Mouse (Mus musculus) forebrain, embryonic 14.5 days (tissue): Measurements from ENCODE around the gene Plscr4. TPM values are rescaled to one million over a fixed set of nuclear protein-coding genes. Genes with fewer than 3 reads are reported as not detected.

Experiments
- ATAC-seq: fragments of 200-750 bp; cut with Nextera tagmentation; 2 replicates; pipeline ENCODE4 v1.8.0; 2017; ENCODE audit warnings: mild to moderate bottlenecking, moderate library complexity
- DNase-seq: peaks from one replicate; pipeline ENCODE4 v3.0.0-alpha.2; 2015; ENCODE audit warnings: low spot score
- H3K27ac ChIP-seq: fragments of 300-500 bp; sonication (generic); 2 replicates; pipeline ENCODE4 v1.5.1; 2014; ENCODE audit warnings: low read depth, mild to moderate bottlenecking, control low read depth, low read length, moderate library complexity
- H3K27me3 ChIP-seq: fragments of 300-500 bp; sonication (generic); replicated peaks from 2 replicates; pipeline ENCODE4 v1.6.1; 2014; ENCODE audit warnings: low read length, control low read depth, mixed read lengths; ENCODE audit not compliant: control insufficient read depth, insufficient read depth
- H3K36me3 ChIP-seq: fragments of 300-500 bp; sonication (generic); 2 replicates; pipeline ENCODE4 v1.6.1; 2014; ENCODE audit warnings: low read length, control low read depth; ENCODE audit not compliant: control insufficient read depth, insufficient read depth
- H3K4me1 ChIP-seq: fragments of 300-500 bp; sonication (generic); 2 replicates; pipeline ENCODE4 v1.6.1; 2014; ENCODE audit warnings: antibody characterized with exemption, low read length, control low read depth; ENCODE audit not compliant: control insufficient read depth, insufficient read depth
- H3K4me2 ChIP-seq: fragments of 300-500 bp; sonication (generic); 2 replicates; pipeline ENCODE4 v1.6.1; 2014; ENCODE audit warnings: mild to moderate bottlenecking, control low read depth, low read length
- H3K4me3 ChIP-seq: fragments of 300-500 bp; sonication (generic); 2 replicates; pipeline ENCODE4 v1.5.1; 2014; ENCODE audit warnings: low read depth, low read length, control low read depth
- H3K9ac ChIP-seq: fragments of 300-500 bp; sonication (generic); 2 replicates; pipeline ENCODE4 v1.6.1; 2014; ENCODE audit warnings: mild to moderate bottlenecking, low read length, control low read depth, moderate library complexity
- H3K9me3 ChIP-seq: fragments of 300-500 bp; sonication (generic); replicated peaks from 2 replicates; pipeline ENCODE4 v1.6.1; 2016; ENCODE audit warnings: low read length, control low read depth, mixed read lengths; ENCODE audit not compliant: control insufficient read depth
- WGBS: fragments of 180-500 bp; shearing (Covaris S2); extraction: QIAGEN DNeasy Blood & Tissue Kit; methylation state at CpG from one replicate; pipeline ENCODE4 v1.1.7; 2014; 5-methylcytosine and 5-hydroxymethylcytosine counted together
- polyA plus RNA-seq: library from polyadenylated mRNA; unstranded; fragments of >200 nt; fragmentation: Nextera tagmentation; extraction: Ambion mirVana; gene quantifications from 2 replicates; pipeline ENCODE4 v1.2.1, GENCODE M21; 2014

Plscr4 gene
- polyA plus RNA-seq, 1 experiment from 2014 or later: 1.1 TPM

GRCm38 (mm10) chr9:92490319-92490718, 33.1 kb downstream of the Plscr4 start:
- no peak for ATAC-seq

DNA sequence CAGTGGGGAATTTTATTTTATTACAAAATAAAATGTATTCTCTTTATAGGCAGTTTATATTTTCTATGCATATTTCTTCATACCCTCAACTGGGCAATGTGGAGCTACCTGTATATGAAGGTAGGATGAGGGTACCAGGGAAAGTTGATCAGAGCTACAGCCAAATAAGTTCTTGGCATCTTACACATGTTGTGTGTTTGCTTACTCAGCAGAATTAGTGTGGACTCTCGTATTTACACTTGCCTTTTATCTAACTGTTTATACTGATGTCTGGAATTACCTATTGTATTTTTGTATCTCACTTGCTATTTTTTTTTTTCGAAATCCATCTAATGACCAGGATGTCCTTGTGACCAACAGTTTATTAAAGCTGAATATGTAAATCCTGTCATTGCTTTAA, 34.1 kb downstream of the Plscr4 start:
- Histone ChIP-seq H3K9me3 (no peaks in the 10 kb centered on the region), H3K4me2 (no peak overlapping the region), H3K27ac (no peak overlapping the region), H3K36me3 (no peaks in the 10 kb centered on the region), H3K27me3 (no peaks in the 10 kb centered on the region), H3K4me1 (no peaks in the 10 kb centered on the region), H3K9ac (no peak overlapping the region), H3K4me3 (no peak overlapping the region)
- WGBS: 74% methylated on average over 2 of the region's 2 CpGs
- ATAC-seq (no peak), DNase-seq (no peak)

More at GRCm38 (mm10) chr9:92490319-92490718, 33.1 kb downstream of the Plscr4 start:
- no peak overlapping the region for H3K9ac ChIP-seq
- no peak overlapping the region for H3K27ac ChIP-seq
- no peak overlapping the region for H3K4me3 ChIP-seq
- peak; percentile 41 for DNase-seq
- H3K4me1 ChIP-seq: no peaks in the 10 kb centered on the region
- no peak overlapping the region for H3K4me2 ChIP-seq
- no peaks in the 10 kb centered on the region for H3K36me3 ChIP-seq
- 60% methylated on average over 3 of the region's 3 CpGs for WGBS
- no peaks in the 10 kb centered on the region for H3K9me3 ChIP-seq
- no peaks in the 10 kb centered on the region for H3K27me3 ChIP-seq

GRCm38 (mm10) chr9:92499710-92500410, 42.7 kb downstream of the Plscr4 start:
- no peaks in the 10 kb centered on the region for H3K36me3 ChIP-seq
- ATAC-seq: peak; percentile 89
- WGBS: 36% methylated on average over 12 of the region's 12 CpGs
- H3K4me3 ChIP-seq: no peak overlapping the region
- H3K9ac ChIP-seq: no peak overlapping the region
- no peaks in the 10 kb centered on the region for H3K4me1 ChIP-seq
- no peak overlapping the region for H3K4me2 ChIP-seq
- no peaks in the 10 kb centered on the region for H3K27me3 ChIP-seq
- peak; percentile 89 for DNase-seq
- no peak overlapping the region for H3K27ac ChIP-seq
- H3K9me3 ChIP-seq: no peaks in the 10 kb centered on the region

GRCm38 (mm10) chr9:92504256-92504655, 47.1 kb downstream of the Plscr4 start:
- no peaks in the 10 kb centered on the region for H3K4me1 ChIP-seq
- WGBS: 88% methylated on average over 3 of the region's 3 CpGs

DNA sequence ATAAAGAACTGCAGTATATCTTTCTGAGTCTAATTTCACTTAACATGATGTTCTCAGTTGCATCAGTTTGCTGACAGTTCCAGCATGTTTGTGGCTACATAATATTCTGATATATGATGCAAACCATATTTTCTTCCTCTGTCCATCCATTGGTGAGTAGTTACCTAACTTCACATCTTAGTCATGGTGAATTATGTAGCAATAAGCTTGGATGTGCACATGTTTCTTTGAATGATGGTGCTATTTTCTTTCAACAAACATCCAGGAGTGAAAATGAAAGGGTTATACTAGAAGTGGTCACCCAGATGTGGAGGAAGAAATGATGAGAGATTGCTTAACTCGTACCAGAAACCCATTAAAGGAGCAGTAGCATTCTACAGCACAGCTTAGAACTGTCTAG, 47.7 kb downstream of the Plscr4 start:
- Histone ChIP-seq H3K27ac (no peak overlapping the region), H3K4me2 (no peak overlapping the region), H3K4me1 (no peaks in the 10 kb centered on the region), H3K9ac (no peak overlapping the region), H3K9me3 (no peaks in the 10 kb centered on the region), H3K36me3 (no peaks in the 10 kb centered on the region), H3K27me3 (no peaks in the 10 kb centered on the region), H3K4me3 (no peak overlapping the region)
- WGBS: 68% methylated on average over 1 of the region's 1 CpGs
- DNase-seq: no peak
- ATAC-seq: no peak

More at GRCm38 (mm10) chr9:92504256-92504655, 47.1 kb downstream of the Plscr4 start:
- H3K9ac ChIP-seq: no peak overlapping the region
- no peak for ATAC-seq
- H3K27ac ChIP-seq: no peak overlapping the region
- no peak overlapping the region for H3K4me2 ChIP-seq
- H3K27me3 ChIP-seq: no peaks in the 10 kb centered on the region
- no peaks in the 10 kb centered on the region for H3K9me3 ChIP-seq
- DNase-seq: no peak
- no peak overlapping the region for H3K4me3 ChIP-seq
- no peaks in the 10 kb centered on the region for H3K36me3 ChIP-seq

DNA sequence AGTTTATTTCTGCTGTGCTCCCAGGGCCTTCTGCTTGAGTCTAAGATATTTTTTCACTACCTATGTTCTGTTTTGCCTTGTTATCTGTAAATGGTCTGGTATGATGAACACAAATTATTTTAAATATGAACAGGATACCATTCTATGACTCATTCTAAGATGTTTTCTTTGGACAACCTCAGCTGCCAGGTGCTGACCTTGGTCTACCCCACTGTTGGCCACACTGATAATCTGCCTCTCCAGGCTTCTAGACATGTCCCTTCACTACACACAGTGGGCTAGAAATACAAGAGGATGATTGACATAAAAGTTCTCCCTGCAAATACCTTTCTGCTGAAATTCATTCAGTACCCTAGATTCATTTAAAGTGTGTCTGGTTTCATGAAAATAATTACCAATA, 54.5 kb downstream of the Plscr4 start:
- no peak overlapping the region for H3K9ac ChIP-seq
- no peak overlapping the region for H3K27ac ChIP-seq
- ATAC-seq (no peak), DNase-seq (no peak)
- H3K9me3 ChIP-seq: no peaks in the 10 kb centered on the region
- H3K4me2 ChIP-seq: no peak overlapping the region
- no peak overlapping the region for H3K4me3 ChIP-seq
- H3K36me3 ChIP-seq: no peaks in the 10 kb centered on the region
- no peaks in the 10 kb centered on the region for H3K4me1 ChIP-seq
- H3K27me3 ChIP-seq: no peaks in the 10 kb centered on the region

GRCm38 (mm10) chr9:92517036-92517435, 59.9 kb downstream of the Plscr4 start:
- ATAC-seq (no peak), DNase-seq (no peak)
- Histone ChIP-seq H3K9ac (no peak overlapping the region), H3K36me3 (no peaks in the 10 kb centered on the region), H3K4me1 (no peaks in the 10 kb centered on the region), H3K27ac (no peak overlapping the region), H3K27me3 (no peaks in the 10 kb centered on the region), H3K4me2 (no peak overlapping the region), H3K4me3 (no peak overlapping the region), H3K9me3 (peaks cover 5% of the 10 kb centered on the region; the same call in 1 of the 2 replicates)
- 95% methylated on average over 12 of the region's 12 CpGs for WGBS

- H3K27me3 ChIP-seq: no peaks in the 10 kb centered on the region
- no peak overlapping the region for H3K4me3 ChIP-seq
- H3K4me2 ChIP-seq: no peak overlapping the region
- no peak overlapping the region for H3K9ac ChIP-seq
- WGBS: 83% methylated on average over 10 of the region's 10 CpGs
- H3K4me1 ChIP-seq: no peaks in the 10 kb centered on the region
- ATAC-seq (no peak), DNase-seq (no peak)
- H3K27ac ChIP-seq: no peak overlapping the region
- peaks cover 5% of the 10 kb centered on the region; the same call in 1 of the 2 replicates for H3K9me3 ChIP-seq
- no peaks in the 10 kb centered on the region for H3K36me3 ChIP-seq
These were observed 63.6 kb downstream of the Plscr4 start for GRCm38 (mm10) chr9:92520751-92521150.

DNA sequence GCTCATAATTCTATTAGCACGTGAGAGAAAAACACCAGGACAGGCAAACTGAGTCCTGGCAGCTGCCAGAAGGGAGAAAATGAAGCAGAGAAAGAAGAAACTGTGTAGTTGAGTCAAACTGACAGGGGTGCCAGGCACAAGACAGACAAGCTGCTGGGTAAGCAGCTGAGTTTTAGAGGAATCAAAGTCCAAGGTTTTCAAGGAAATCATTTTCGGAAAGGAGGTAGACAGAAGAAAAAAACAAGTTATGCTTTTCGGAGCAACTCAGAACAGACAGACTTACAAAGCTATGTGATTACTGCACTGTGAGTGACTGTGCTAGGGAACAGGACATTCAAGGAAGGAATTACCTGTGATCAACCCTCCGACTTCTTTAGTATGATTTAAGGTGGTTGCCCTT, 67.3 kb downstream of the Plscr4 start:
- 84% methylated on average over 4 of the region's 4 CpGs for WGBS
- DNase-seq (no peak), ATAC-seq (no peak)
- Histone ChIP-seq H3K27ac (no peak overlapping the region), H3K4me3 (no peak overlapping the region), H3K4me1 (no peaks in the 10 kb centered on the region), H3K36me3 (no peaks in the 10 kb centered on the region), H3K9ac (no peak overlapping the region), H3K4me2 (no peak overlapping the region), H3K9me3 (no peaks in the 10 kb centered on the region), H3K27me3 (no peaks in the 10 kb centered on the region)
